Mouse (Mus musculus) cortical plate, adult 2 months (tissue): ENCODE results near the gene Tuba3a. TPM values are rescaled to one million over a fixed set of nuclear protein-coding genes. Genes with fewer than 3 reads are reported as not detected.

Experiments used
- H3K27ac ChIP-seq: fragments of 200-500 bp; 2 replicates; pipeline ENCODE4 v1.5.1; 2012; ENCODE audit warnings: low read length, control low read depth, inconsistent platforms; ENCODE audit not compliant: insufficient read depth
- H3K4me1 ChIP-seq: fragments of 200-500 bp; 2 replicates; pipeline ENCODE4 v1.6.1; 2011; ENCODE audit warnings: low read length; ENCODE audit not compliant: control insufficient read depth, insufficient read depth
- H3K4me3 ChIP-seq: fragments of 200-500 bp; 2 replicates; pipeline ENCODE4 v1.5.1; 2011; ENCODE audit warnings: mild to moderate bottlenecking, low read length, control low read depth; ENCODE audit not compliant: insufficient read depth
- CTCF ChIP-seq: fragments of 200-500 bp; IDR thresholded peaks from 2 replicates; pipeline ENCODE4 v1.5.1; 2011; ENCODE audit warnings: mild to moderate bottlenecking, control low read depth, low read length; ENCODE audit not compliant: insufficient read depth; ENCODE audit errors: extremely low read depth
- POLR2A ChIP-seq: fragments of 200-500 bp; IDR thresholded peaks from 2 replicates; pipeline ENCODE4 v1.6.1; 2011; ENCODE audit warnings: mild to moderate bottlenecking, low read length, control low read depth; ENCODE audit not compliant: insufficient read depth; ENCODE audit errors: extremely low read depth
- polyA plus RNA-seq: library from polyadenylated mRNA; depleted of rRNA; stranded (reverse); fragments of >200 nt; gene quantifications from 2 replicates; pipeline ENCODE4 v1.2.3, GENCODE M21; 2012; rRNA removed

Tuba3a gene
- polyA plus RNA-seq = not detected in 2 replicates

DNA sequence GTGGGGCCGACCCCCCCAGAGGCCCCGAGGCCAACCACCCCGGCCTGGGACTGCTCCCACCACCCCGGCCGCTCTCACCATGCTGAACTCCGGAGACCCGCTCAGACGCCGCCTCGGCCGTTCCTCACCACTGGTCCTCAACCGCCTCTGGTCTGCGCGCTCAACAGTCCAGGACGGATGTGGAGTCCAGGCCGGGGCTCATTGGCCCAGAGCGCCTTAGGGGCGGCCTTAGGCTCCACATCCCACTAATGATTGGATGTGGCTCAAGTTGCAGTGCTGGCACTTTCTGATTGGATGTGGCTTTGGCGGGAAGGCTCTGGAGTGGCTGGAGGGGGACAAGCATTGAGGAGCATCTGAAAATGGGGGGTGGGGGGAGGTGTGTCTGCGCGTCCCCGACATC, at the start of gene Tuba3a:
TSS of gene Tuba3a (minus strand) at position 153 of the 400 bp plus-strand sequence.
- H3K27ac ChIP-seq = no peak within 1 kb of the TSS
- TF ChIP-seq POLR2A = no peak
- TF ChIP-seq CTCF = no peak
- no peak within 1 kb of the TSS for H3K4me3 ChIP-seq
- H3K4me1 ChIP-seq = peaks cover 5% of the 10 kb centered on the region

DNA sequence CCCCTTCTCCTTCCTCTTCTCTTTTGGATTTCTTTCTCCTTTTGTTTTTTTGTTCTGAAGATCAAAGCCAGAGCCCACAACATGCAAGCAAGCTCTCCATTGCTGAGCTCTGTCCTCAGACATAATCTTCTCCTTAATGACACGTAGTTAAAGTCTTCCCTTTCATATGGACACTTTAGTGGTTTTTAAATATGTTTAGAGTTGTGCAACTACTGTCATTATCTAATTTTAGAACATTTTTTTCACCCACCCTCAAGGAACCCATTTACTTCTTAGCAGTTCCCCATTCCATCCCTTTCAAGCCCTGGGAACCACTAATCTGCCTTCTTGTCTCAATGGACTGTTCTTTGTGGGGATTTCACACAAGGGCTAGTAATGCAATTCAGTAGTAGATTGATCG, 48.5 kb upstream of the Tuba3a start:
- Histone ChIP-seq H3K4me3 (no peak overlapping the region), H3K4me1 (no peaks in the 10 kb centered on the region), H3K27ac (no peak overlapping the region)
- TF ChIP-seq POLR2A = no peak
- no peak for TF ChIP-seq CTCF

DNA sequence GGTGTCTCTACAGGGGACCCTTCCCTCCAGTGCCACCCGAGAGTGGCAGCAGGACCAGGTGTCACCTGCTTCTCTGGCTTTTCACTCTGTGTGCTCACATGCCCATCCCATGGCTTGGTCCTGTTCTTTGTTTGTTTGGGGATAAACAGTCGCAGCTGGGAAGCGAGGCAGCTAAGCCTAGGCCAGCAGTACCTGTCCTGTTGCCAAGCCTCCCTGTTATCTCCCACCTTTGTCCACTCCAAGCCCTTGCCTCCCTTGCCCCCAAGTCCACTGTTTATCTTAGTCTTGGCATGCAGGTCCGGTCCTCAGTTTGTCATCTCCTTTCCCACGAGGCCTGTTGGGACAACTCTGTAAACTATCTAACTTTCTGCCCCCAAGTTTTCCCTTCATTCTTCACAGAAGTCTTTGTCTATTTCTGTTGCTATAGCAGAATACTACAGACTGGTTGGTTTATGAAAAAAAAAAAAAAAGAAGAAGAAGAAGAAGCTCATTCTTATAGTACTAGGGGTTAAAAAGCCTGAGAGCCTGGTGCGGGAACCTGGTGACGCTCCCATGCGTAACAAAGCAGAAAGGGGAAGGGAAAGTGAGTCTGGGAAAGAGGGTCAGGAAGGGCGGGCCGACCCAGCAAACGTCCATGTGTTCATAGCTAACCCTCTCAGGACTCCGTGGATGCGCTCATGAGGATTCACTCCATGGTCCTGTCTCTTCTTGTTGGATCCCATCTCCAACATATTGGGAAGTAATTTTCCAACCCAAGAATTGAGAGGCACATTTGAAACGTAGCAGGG, 47.5 kb upstream of the Tuba3a start:
- TF ChIP-seq POLR2A (no peak), CTCF (no peak)
- no peak overlapping the region for H3K27ac ChIP-seq
- H3K4me3 ChIP-seq = no peak overlapping the region
- H3K4me1 ChIP-seq = no peaks in the 10 kb centered on the region

DNA sequence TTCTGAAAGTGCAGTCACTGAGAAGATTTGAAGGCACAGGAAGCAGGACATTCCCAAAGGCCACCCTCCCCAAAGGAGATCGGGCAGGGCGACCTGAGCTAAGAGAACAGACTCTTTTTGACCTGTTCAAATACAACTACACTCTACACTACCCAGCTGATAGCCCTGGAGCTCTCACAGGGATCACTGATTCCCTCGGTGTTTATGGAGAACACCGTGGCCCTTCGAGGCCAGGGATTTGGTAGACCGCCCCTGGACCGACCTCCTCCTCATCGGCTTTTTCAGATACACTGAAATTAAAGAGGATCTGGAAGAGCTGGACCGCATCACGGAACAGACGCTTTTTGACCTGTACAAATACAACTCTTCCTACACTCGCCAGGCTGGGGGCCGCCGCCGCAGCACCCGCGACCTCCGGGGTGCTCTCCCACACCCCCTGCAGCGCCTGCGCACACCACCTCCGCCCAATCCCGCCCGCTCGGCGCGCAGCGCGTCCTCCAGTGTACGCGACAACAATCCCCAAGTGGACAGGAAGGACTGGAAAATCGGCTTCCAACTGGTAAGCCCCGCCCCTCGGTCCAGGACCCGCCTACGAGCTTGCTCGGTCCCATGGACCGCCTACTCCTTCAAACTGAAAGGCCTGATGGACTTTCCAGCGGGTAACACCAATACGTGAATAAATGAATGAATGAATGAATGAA, 44.9 kb upstream of the Tuba3a start:
- peak overlapping the region; percentile 14 for H3K4me3 ChIP-seq
- no peak overlapping the region for H3K27ac ChIP-seq
- H3K4me1 ChIP-seq = no peaks in the 10 kb centered on the region
- no peak for TF ChIP-seq CTCF
- TF ChIP-seq POLR2A = peak; percentile 49; the same call in 1 of the 2 replicates

DNA sequence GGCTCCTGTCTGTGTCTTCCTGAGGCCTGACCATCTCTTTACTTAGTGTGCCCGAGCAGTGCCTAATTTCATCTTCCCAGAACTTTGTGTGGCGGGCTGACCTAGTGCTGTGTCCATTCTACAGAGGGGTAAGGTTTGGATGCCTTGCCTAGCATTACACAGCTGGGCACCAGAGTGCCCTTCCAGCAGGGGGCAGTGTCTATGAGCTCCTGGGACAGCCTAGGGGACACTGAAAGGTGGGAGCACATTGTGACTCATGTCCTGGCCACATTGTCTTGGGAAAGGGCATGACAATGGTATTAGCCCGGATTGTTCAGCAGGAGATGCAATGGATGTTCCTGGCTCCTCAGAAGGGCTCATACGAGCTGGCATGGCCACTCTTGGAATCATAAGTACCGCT, 42.4 kb upstream of the Tuba3a start:
- TF ChIP-seq POLR2A (no peak), CTCF (peak; percentile 25)
- H3K4me3 ChIP-seq = no peak overlapping the region
- no peak overlapping the region for H3K27ac ChIP-seq
- no peaks in the 10 kb centered on the region for H3K4me1 ChIP-seq

DNA sequence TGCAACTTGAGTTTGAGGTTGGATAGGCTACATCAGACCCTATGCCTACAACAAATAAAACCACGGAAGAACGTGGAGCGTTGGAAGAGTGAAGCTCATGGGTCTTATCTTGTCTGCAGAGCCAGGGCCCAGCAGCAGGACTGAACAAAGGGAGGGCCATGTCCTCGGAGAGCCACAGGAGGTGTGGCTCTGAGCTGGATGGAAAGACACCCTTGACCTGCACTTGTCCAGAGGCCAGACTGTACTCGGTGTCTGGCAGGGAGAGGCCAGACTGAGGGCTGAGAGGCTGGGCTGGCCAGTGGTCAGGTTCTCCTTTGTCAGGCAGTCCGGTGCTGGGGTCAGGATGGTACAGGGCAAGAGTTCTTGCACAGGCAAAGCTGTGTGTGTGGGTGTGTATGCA, 39.5 kb upstream of the Tuba3a start:
- no peaks in the 10 kb centered on the region for H3K4me1 ChIP-seq
- no peak overlapping the region for H3K27ac ChIP-seq
- TF ChIP-seq CTCF = no peak
- TF ChIP-seq POLR2A = no peak
- H3K4me3 ChIP-seq = no peak overlapping the region

DNA sequence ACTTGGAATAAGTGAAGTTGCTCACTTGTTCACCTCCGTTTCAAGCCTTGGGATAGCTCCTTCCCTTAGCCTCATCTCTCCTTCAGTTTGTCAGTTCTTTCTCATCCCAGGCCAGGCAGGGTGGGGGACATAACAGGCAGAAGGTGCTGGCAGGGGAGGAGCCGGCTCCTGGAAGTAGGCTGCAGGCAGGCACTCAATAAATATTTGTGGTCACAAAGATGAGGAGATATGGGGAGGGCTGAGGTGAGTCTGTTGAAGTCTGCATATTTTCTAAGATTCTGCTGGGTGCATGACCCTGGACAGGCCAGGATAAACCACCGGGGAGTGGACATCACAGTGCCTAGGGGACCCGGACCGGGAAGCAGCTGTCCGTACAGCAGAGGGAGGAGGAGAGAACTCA, 37.7 kb upstream of the Tuba3a start:
- no peak for TF ChIP-seq CTCF
- no peak for TF ChIP-seq POLR2A
- Histone ChIP-seq H3K27ac (no peak overlapping the region), H3K4me3 (no peak overlapping the region), H3K4me1 (no peaks in the 10 kb centered on the region)

DNA sequence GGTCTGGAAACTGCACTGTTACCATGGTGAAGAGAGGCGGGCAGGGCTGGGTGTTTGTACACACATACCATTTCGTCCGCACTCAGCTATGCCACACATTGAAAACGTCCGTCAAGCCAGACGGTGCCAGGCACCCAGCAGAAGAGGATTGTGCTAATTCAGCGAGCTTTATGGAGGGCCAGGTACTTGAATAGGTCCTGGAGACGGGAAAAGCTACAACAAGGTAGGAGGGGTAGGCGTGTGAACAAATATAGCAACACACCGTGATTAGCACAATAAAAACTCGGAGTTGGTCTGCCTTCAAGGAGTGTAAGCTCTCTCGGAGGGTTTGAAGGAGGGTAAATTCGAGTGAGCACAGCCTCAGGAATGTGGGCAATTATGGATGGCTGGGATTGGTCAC, 37.0 kb upstream of the Tuba3a start:
- Histone ChIP-seq H3K4me1 (no peaks in the 10 kb centered on the region), H3K4me3 (no peak overlapping the region), H3K27ac (no peak overlapping the region)
- no peak for TF ChIP-seq POLR2A
- no peak for TF ChIP-seq CTCF

DNA sequence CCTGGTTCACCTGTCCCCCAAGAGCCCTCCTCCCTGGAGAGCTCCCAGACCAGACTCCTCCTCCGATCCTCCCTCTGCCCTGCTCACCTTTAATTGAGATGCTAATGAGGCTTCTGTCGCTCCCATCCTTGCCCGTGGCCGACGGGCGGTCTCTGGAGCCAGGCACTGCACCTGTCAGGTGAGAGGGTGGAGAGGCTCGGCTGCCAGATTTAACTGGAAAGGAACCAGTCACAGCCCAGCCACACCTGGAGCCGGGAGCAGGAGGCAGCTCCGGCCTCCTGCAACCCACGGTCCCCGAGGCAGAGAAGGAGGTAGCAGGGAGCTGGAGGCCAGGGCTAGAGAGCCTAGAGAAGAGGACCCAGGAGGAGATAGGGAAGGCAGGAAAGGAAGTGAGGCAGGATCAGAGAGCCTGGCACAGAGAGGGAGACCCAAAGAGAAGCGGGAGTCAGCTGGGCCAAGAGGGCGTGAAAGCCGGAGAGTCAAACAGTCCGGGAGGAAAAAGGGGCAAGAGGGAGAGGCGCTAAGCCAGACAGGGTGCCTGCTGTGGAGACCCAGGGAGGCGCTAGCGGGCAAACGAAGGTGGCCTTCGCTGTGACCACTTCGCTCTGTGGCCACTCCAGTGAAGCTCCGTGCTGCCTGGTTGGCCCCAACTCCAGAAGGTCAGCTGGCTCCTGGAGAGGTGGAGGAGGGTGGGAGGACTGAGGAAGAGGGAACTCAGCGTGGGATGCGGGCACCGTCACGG, 35.4 kb upstream of the Tuba3a start:
- no peak overlapping the region for H3K27ac ChIP-seq
- TF ChIP-seq CTCF (no peak), POLR2A (no peak)
- H3K4me1 ChIP-seq = no peaks in the 10 kb centered on the region
- no peak overlapping the region for H3K4me3 ChIP-seq
